In the genomic region with DNA sequence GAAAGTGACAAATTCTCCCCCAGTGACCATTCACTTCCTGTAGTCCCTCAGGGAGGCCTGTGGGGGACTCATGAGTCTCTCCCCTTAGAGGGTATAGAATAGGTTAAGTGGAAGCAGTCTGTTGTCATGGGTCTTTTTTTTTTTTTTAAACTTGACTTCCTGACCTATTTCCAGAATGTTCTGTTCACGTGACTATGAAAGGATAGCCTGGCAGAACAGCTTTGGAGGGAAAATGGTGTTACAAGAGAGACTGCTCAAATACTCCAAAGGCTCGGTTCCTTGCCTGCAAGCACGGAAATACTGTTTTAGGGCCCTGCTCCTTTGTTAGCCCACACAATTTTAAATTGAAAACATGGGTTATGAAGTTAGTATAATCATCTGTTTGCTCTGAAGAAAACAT, we compare ENCODE assay signal across 20 mouse cellular contexts.
"Had no signal": no experiment of that assay in that cellular context is flagged by ENCODE, and none has a peak within 500 bp of the region (broad histone marks: within the 10 kb centered on the region; RNA-seq: fewer than 3 reads in every experiment).

No protein-coding gene starts in this region.

- H3K27me3 ChIP-seq: limb, embryonic 13.5 days; liver, embryonic 13.5 days; neural tube, embryonic 12.5 days; neural tube, embryonic 15.5 days; stomach, embryonic 15.5 days had no signal

- H3K4me3 ChIP-seq: limb, embryonic 10.5 days; limb, embryonic 13.5 days; liver, embryonic 13.5 days; neural tube, embryonic 12.5 days; neural tube, embryonic 15.5 days; stomach, embryonic 15.5 days had no signal

- H3K27ac ChIP-seq: limb, embryonic 13.5 days; liver, embryonic 13.5 days; neural tube, embryonic 12.5 days; neural tube, embryonic 15.5 days; stomach, embryonic 15.5 days had no signal

- H3K9me3 ChIP-seq: limb, embryonic 10.5 days; limb, embryonic 13.5 days; liver, embryonic 13.5 days; neural tube, embryonic 12.5 days; neural tube, embryonic 15.5 days; stomach, embryonic 15.5 days had no signal

- H3K36me3 ChIP-seq: limb, embryonic 10.5 days; limb, embryonic 13.5 days; liver, embryonic 13.5 days; neural tube, embryonic 12.5 days; neural tube, embryonic 15.5 days; stomach, embryonic 15.5 days had no signal

- DNase-seq: kidney, adult 18-20 months; kidney, adult 9 months; kidney, postnatal 14 days; kidney, postnatal 4 days; liver; liver, embryonic 13.5 days; lung, adult 2 months; lung, postnatal 14 days; midbrain, embryonic 14.5 days; right cerebral cortex, adult 18-20 months; right cerebral cortex, postnatal 14 days; spleen, adult 18-20 months; thymus, adult 2 months; thymus, postnatal 14 days; thymus, postnatal 4 days had no signal
